Mouse (Mus musculus) intestine, embryonic 16.5 days (tissue): ENCODE results near the gene Nprl2. TPM values are rescaled to one million over a fixed set of nuclear protein-coding genes. Genes with fewer than 3 reads are reported as not detected.

Source experiments
- ATAC-seq: fragments of 200-750 bp; cut with Nextera tagmentation; 2 replicates; pipeline ENCODE4 v1.8.0; 2017; ENCODE audit warnings: moderate TSS enrichment, moderate library complexity
- H3K27ac ChIP-seq: fragments of 300-500 bp; sonication (generic); 2 replicates; pipeline ENCODE4 v1.5.1; 2014; ENCODE audit warnings: mild to moderate bottlenecking, low read length
- H3K27me3 ChIP-seq: fragments of 300-500 bp; sonication (generic); replicated peaks from 2 replicates; pipeline ENCODE4 v1.6.1; 2014; ENCODE audit warnings: low read length, control low read depth, mixed read lengths; ENCODE audit not compliant: control insufficient read depth, insufficient read depth
- H3K36me3 ChIP-seq: fragments of 300-500 bp; sonication (generic); 2 replicates; pipeline ENCODE4 v1.6.1; 2014; ENCODE audit warnings: low read length, control low read depth; ENCODE audit not compliant: control insufficient read depth, insufficient read depth
- H3K4me1 ChIP-seq: fragments of 300-500 bp; sonication (generic); 2 replicates; pipeline ENCODE4 v1.6.1; 2014; ENCODE audit warnings: low read length, control low read depth, mixed read lengths; ENCODE audit not compliant: control insufficient read depth, insufficient read depth
- H3K4me2 ChIP-seq: fragments of 300-500 bp; sonication (generic); 2 replicates; pipeline ENCODE4 v1.6.1; 2014; ENCODE audit warnings: low read depth, low read length, control low read depth
- H3K4me3 ChIP-seq: fragments of 300-500 bp; sonication (generic); 2 replicates; pipeline ENCODE4 v1.5.1; 2014; ENCODE audit warnings: mild to moderate bottlenecking, low read length
- H3K9ac ChIP-seq: fragments of 300-500 bp; sonication (generic); 2 replicates; pipeline ENCODE4 v1.6.1; 2014; ENCODE audit warnings: low read depth, low read length
- H3K9me3 ChIP-seq: fragments of 300-500 bp; sonication (generic); 2 replicates; pipeline ENCODE4 v1.6.1; 2016; ENCODE audit warnings: low read length, control low read depth; ENCODE audit not compliant: control insufficient read depth
- WGBS: fragments of 180-500 bp; shearing (Covaris S2); extraction: QIAGEN DNeasy Blood & Tissue Kit; methylation state at CpG from one replicate; pipeline ENCODE4 v1.1.7; 2014; 5-methylcytosine and 5-hydroxymethylcytosine counted together
- polyA plus RNA-seq: library from polyadenylated mRNA; unstranded; fragments of >200 nt; fragmentation: Nextera tagmentation; extraction: Ambion mirVana; gene quantifications from 2 replicates; pipeline ENCODE4 v1.2.1, GENCODE M21; 2015

Gene Nprl2
- polyA plus RNA-seq, 1 experiment from 2014 or later, result 39.1 TPM

DNA sequence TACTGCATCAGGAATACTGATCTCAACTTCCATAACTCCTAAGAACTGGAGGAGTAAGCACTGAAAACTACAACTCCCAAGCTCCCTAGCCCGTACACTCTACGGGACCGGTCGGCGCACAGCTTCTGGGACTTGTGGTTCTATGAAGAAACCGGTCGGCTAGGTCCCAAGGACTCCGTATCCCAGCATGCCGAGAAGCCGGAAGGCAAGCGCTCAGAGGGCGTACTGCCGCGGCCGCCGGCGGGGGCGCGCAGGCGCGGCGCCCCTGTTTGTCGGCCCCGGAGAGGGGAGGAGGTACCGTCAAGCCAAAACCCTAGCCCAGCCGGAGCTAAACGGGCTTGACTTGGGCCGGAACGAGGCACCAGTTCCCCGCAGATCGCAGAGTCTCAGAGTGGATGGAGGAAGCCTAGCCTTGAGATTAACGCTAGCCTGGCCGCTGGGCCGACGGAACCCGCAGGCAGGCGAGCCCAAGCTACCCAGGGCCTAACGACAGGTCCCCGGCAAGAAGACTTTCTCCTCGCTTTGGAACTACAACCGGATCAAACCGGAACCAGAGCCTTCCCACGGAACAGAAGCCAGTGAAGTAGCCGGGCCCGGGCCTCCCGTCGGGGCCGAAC lies 8.1 kb upstream of the Nprl2 start, which contains the start of gene Tmem115:
Gene Tmem115 (plus strand): TSS at position 155 of the 617 bp plus-strand sequence.
- H3K4me1 ChIP-seq, result peaks cover 21% of the 10 kb centered on the region
- peak; percentile 98 for ATAC-seq
- peak within 1 kb of the TSS; percentile 82 for H3K4me3 ChIP-seq
- H3K4me2 ChIP-seq, result peak within 1 kb of the TSS; percentile 80
- H3K9me3 ChIP-seq, result no peaks in the 10 kb centered on the region
- WGBS, result under 1% methylated on average over 48 of the region's 48 CpGs
- H3K9ac ChIP-seq, result peak within 1 kb of the TSS; percentile 92
- H3K36me3 ChIP-seq, result peaks cover 9% of the 10 kb centered on the region; the same call in 1 of the 2 replicates
- peak within 1 kb of the TSS; percentile 83 for H3K27ac ChIP-seq
- no peaks in the 10 kb centered on the region for H3K27me3 ChIP-seq

GRCm38 (mm10) chr9:107534408-107535202 lies 7.4 kb upstream of the Nprl2 start:
- peaks cover 14% of the 10 kb centered on the region for H3K36me3 ChIP-seq
- peak overlapping the region; percentile 80 for H3K4me2 ChIP-seq
- peaks cover 21% of the 10 kb centered on the region for H3K4me1 ChIP-seq
- H3K4me3 ChIP-seq, result peak overlapping the region; percentile 82
- H3K27ac ChIP-seq, result peak overlapping the region; percentile 83
- H3K27me3 ChIP-seq, result no peaks in the 10 kb centered on the region
- WGBS, result under 1% methylated on average over 40 of the region's 40 CpGs
- ATAC-seq, result no peak; the same call in 1 of the 2 replicates
- H3K9ac ChIP-seq, result peak overlapping the region; percentile 92
- H3K9me3 ChIP-seq, result no peaks in the 10 kb centered on the region

DNA sequence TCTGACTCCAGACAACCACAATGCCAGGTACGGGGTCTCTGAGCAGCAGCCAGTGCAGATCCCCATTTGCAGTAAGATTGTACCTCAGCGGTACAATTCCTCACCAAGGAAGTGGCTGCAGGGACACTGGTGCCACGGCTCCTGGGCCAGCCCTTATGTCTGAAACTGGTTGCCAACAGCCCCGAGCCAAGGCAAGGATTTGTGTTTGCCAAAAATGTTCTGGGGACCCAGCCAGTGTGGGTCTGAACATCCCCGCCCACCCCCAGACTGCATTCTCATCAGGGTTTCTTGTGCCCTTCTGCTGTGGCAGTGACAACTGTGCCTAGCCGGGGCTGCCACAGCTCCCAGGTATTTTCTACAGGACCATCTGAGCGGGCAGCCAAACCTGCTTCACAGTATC lies 3.8 kb upstream of the Nprl2 start:
- no peak for ATAC-seq
- peaks cover 39% of the 10 kb centered on the region for H3K4me1 ChIP-seq
- no peaks in the 10 kb centered on the region for H3K9me3 ChIP-seq
- no peaks in the 10 kb centered on the region for H3K27me3 ChIP-seq
- no peak overlapping the region for H3K4me2 ChIP-seq
- peaks cover 18% of the 10 kb centered on the region for H3K36me3 ChIP-seq
- H3K4me3 ChIP-seq, result no peak overlapping the region
- 95% methylated on average over 7 of the region's 7 CpGs for WGBS
- H3K9ac ChIP-seq, result no peak overlapping the region
- no peak overlapping the region for H3K27ac ChIP-seq

- H3K36me3 ChIP-seq, result peaks cover 18% of the 10 kb centered on the region
- no peaks in the 10 kb centered on the region for H3K9me3 ChIP-seq
- H3K27me3 ChIP-seq, result no peaks in the 10 kb centered on the region
- peaks cover 39% of the 10 kb centered on the region for H3K4me1 ChIP-seq
- ATAC-seq, result no peak
- WGBS, result 83% methylated on average over 3 of the region's 3 CpGs
- no peak overlapping the region for H3K27ac ChIP-seq
- no peak overlapping the region for H3K4me3 ChIP-seq
- no peak overlapping the region for H3K4me2 ChIP-seq
- H3K9ac ChIP-seq, result no peak overlapping the region
Measured at GRCm38 (mm10) chr9:107538711-107539110, 3.3 kb upstream of the Nprl2 start.

GRCm38 (mm10) chr9:107539940-107540339 lies 2.1 kb upstream of the Nprl2 start:
- peaks cover 39% of the 10 kb centered on the region for H3K4me1 ChIP-seq
- ATAC-seq, result no peak
- H3K27me3 ChIP-seq, result no peaks in the 10 kb centered on the region
- 96% methylated on average over 8 of the region's 8 CpGs for WGBS
- H3K9me3 ChIP-seq, result no peaks in the 10 kb centered on the region
- no peak overlapping the region for H3K9ac ChIP-seq
- H3K4me2 ChIP-seq, result no peak overlapping the region
- peaks cover 20% of the 10 kb centered on the region for H3K36me3 ChIP-seq
- no peak overlapping the region for H3K4me3 ChIP-seq
- no peak overlapping the region for H3K27ac ChIP-seq

DNA sequence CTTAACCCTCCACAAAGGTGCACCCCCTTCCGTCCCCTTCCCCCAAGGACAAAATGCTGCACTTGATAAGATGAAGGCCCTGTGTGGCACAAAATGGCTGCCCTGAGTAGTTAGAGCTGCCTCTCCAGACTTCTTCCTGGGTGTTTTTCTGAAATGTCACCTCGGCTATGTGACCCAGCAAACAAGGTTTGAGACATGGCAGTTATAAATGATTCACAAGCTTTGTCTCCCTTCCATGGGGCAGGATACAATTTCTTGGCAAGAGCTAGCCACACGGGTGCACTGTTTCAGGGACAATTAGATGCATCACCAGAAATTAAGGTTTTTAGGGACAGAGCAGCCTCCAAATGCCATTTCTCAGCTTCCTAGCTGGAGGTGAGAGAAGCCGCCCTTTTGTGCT lies 1.6 kb upstream of the Nprl2 start:
- H3K4me1 ChIP-seq, result peaks cover 36% of the 10 kb centered on the region
- no peaks in the 10 kb centered on the region for H3K27me3 ChIP-seq
- no peak overlapping the region for H3K27ac ChIP-seq
- no peak overlapping the region for H3K4me2 ChIP-seq
- no peak overlapping the region; the same call in 1 of the 2 replicates for H3K9ac ChIP-seq
- H3K36me3 ChIP-seq, result peaks cover 21% of the 10 kb centered on the region
- H3K9me3 ChIP-seq, result no peaks in the 10 kb centered on the region
- H3K4me3 ChIP-seq, result no peak overlapping the region
- 76% methylated on average over 4 of the region's 4 CpGs for WGBS
- no peak for ATAC-seq

DNA sequence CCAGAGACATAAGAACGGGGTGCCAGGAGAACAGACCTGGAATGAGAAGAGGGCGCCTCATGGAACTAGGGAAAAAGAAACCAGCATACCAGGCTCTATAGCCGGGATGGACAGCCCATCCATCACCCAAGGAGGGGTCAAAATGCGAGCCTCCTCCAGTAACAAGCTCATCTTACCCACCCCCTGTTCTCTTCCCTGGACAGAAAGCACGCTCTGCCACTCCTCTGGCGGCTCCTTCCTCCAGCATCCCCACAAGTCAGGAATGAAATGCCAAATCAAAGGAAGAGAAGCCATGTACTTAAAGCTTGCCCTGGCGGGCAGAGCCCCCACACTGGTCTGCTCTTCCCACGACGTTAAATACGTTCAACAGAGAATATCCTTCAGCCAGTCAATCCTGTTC lies 1.0 kb upstream of the Nprl2 start:
- 26% methylated on average over 10 of the region's 10 CpGs for WGBS
- H3K4me1 ChIP-seq, result peaks cover 30% of the 10 kb centered on the region
- H3K4me3 ChIP-seq, result peak overlapping the region; percentile 70
- H3K36me3 ChIP-seq, result peaks cover 21% of the 10 kb centered on the region
- H3K4me2 ChIP-seq, result peak overlapping the region; percentile 70
- H3K9ac ChIP-seq, result peak overlapping the region; percentile 60
- no peaks in the 10 kb centered on the region for H3K9me3 ChIP-seq
- no peak for ATAC-seq
- H3K27me3 ChIP-seq, result no peaks in the 10 kb centered on the region
- H3K27ac ChIP-seq, result no peak overlapping the region; the same call in 1 of the 2 replicates

DNA sequence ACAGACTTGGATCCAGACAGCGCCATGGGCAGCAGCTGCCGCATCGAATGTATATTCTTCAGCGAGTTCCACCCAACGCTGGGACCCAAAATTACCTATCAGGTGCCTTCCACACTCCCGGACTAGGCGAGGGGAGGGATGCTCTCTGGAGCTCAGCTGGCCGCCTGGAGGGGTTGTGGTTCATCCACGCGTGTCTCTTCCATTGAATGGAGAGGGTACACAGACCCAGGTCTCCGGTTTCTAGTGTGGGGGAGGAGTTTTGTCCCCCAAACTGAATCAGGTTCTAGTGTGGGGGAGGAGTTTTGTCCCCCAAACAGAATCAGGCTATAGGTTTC lies 293 bp downstream of the Nprl2 start:
- Histone ChIP-seq H3K4me2 (peak overlapping the region; percentile 70), H3K36me3 (peaks cover 21% of the 10 kb centered on the region), H3K4me3 (peak overlapping the region; percentile 70), H3K9ac (peak overlapping the region; percentile 60), H3K27me3 (no peaks in the 10 kb centered on the region), H3K4me1 (peaks cover 25% of the 10 kb centered on the region), H3K9me3 (no peaks in the 10 kb centered on the region), H3K27ac (no peak overlapping the region)
- under 1% methylated on average over 11 of the region's 11 CpGs for WGBS
- peak; percentile 16 for ATAC-seq

DNA sequence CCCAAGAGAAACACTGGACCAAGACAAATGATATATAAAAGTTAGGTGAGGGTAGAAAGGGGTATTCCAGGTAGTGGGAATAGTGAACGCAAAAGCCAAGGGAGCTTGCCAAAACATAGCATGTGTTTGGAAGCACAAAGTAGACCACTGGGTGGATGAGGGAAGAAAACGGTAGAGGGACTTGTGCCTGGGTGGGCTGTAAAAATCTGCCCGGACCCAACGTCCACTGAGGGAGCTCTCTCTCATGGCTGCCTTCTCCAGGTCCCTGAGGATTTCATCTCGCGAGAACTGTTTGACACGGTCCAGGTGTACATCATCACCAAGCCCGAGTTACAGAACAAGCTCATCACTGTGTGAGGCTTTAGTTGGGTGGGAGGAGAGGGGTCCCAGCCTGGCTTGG lies 695 bp downstream of the Nprl2 start:
- H3K27ac ChIP-seq, result no peak overlapping the region
- 27% methylated on average over 8 of the region's 8 CpGs for WGBS

More for the DNA sequence above, 695 bp downstream of the Nprl2 start:
- no peak for ATAC-seq
- Histone ChIP-seq H3K4me3 (peak overlapping the region; percentile 70), H3K27me3 (no peaks in the 10 kb centered on the region), H3K4me2 (peak overlapping the region; percentile 70), H3K36me3 (peaks cover 19% of the 10 kb centered on the region), H3K9me3 (no peaks in the 10 kb centered on the region), H3K9ac (peak overlapping the region; percentile 60), H3K4me1 (peaks cover 28% of the 10 kb centered on the region)
